Mouse (Mus musculus): ENCODE measurements around the gene Tmsb15b1. TPM values are rescaled to one million over a fixed set of nuclear protein-coding genes. Genes with fewer than 3 reads are reported as not detected.

Gene Tmsb15b1
- total RNA-seq, 2 experiments from 2014 or later: 1.5 to 5.1 TPM

Other genes with a start within 250 kb of the Tmsb15b1 start
- gene Morf4l2, start 233.2 kb downstream of the Tmsb15b1 start, total RNA-seq (2021): 100 to 1,000 TPM; 330 to 342 TPM
- gene Glra4, start 196.7 kb downstream of the Tmsb15b1 start, total RNA-seq (2021): not detected
- gene Plp1, start 154.2 kb downstream of the Tmsb15b1 start, total RNA-seq (2021): 10 to 100 TPM; 19.2 to 19.7 TPM
- under 1 TPM; 0.21 to 0.54 TPM for gene Rab9b, start 108.1 kb downstream of the Tmsb15b1 start, total RNA-seq (2021)
- not detected for gene H2bfm, start 49.5 kb downstream of the Tmsb15b1 start, total RNA-seq (2021)
- 10 to 100 TPM in 1 of 2 experiments, 1 to 10 TPM in 1; 5.6 to 22.0 TPM for gene Tmsb15b2, start 1.4 kb downstream of the Tmsb15b1 start, total RNA-seq (2021)
- under 1 TPM in 1 of 2 experiments, not detected in 1; 0.78 TPM for gene Tmsb15l, start within 50 bp of the Tmsb15b1 start, total RNA-seq (2021)
- under 1 TPM; 0.22 to 0.39 TPM for gene Zcchc18, start 16.3 kb upstream of the Tmsb15b1 start, total RNA-seq (2021)
- gene Slc25a53, start 61.4 kb upstream of the Tmsb15b1 start, total RNA-seq (2021): 1 to 10 TPM; 5.9 to 8.3 TPM
- gene Fam199x, start 72.7 kb upstream of the Tmsb15b1 start, total RNA-seq (2021): 1 to 10 TPM; 4.5 to 5.6 TPM
- not detected for gene Esx1, start 145.2 kb upstream of the Tmsb15b1 start, total RNA-seq (2021)

Data from gastrocnemius, postnatal 4 days (tissue).